7 mouse cellular contexts compared by ENCODE assay signal in genomic region chr4:45513791-45514293, GRCm38 (mm10). TPM values are rescaled to one million over a fixed set of nuclear protein-coding genes. Genes with fewer than 3 reads are reported as not detected.
A peak's percentile ranks its signal among the peaks of the same experiment; 100 is the strongest.
DNase-seq lines count a peak whose midpoint lies in the region; ATAC-seq and TF ChIP-seq lines count a peak whose summit lies in the region.

No protein-coding gene starts in this region.

- peak overlapping the region; percentile 37 for H3K4me2 ChIP-seq in lung, embryonic 15.5 days

- H3K27me3 ChIP-seq in heart, adult 2 months (ENCODE audit: control insufficient read depth, insufficient read depth, low read length) = no peaks in the 10 kb centered on the region
- no peaks in the 10 kb centered on the region for H3K27me3 ChIP-seq in lung, embryonic 15.5 days

- no peak for TF ChIP-seq CTCF in heart, adult 2 months (IDR thresholded peaks at IDR 0.05)

- peak overlapping the region; percentile 17 for H3K4me3 ChIP-seq in heart, adult 2 months
- H3K4me3 ChIP-seq in lung, embryonic 15.5 days = no peak overlapping the region

- ATAC-seq in lung, embryonic 15.5 days (ENCODE audit: borderline replicate concordance, extremely low read depth, low FRiP score, low TSS enrichment) = peak; percentile 80
- ATAC-seq in neutrophil, adult 5-6 weeks (ENCODE audit: extremely low read depth, insufficient number of reproducible peaks, low FRiP score, poor library complexity, severe bottlenecking) = peak; percentile 37; the same call in 1 of the 2 replicates

- no peaks in the 10 kb centered on the region for H3K9me3 ChIP-seq in lung, embryonic 15.5 days

- intact Hi-C loops in heart, adult 2 months (cut with DNase I) = no loop called here

- TF ChIP-seq EP300 in heart, adult 2 months (IDR thresholded peaks at IDR 0.05; ENCODE audit: insufficient read depth, low read depth, low read length) = peak; percentile 65

- peak overlapping the region; percentile 65 for H3K27ac ChIP-seq in heart, adult 2 months
- H3K27ac ChIP-seq in lung, embryonic 15.5 days = peak overlapping the region; percentile 77

- H3K79me2 ChIP-seq in heart, adult 2 months (replicated peaks; ENCODE audit: control insufficient read depth, insufficient read depth, low read length) = peaks cover 2% of the 10 kb centered on the region; the same call in 1 of the 2 replicates

- no peak overlapping the region for H3K9ac ChIP-seq in heart, adult 2 months (ENCODE audit: low read depth, low read length)
- H3K9ac ChIP-seq in lung, embryonic 15.5 days = no peak overlapping the region

- WGBS in heart, adult 2 months = 3% methylated on average over 10 of the region's 10 CpGs
- WGBS in lung, embryonic 15.5 days = 0% methylated on average over 10 of the region's 10 CpGs

- DNase-seq in MEL-GATA-1-ER (ENCODE audit: extremely low read depth, low read depth) = peak; percentile 59
- peak; percentile 69 to 81 for DNase-seq in adrenal gland, postnatal 36 days
- DNase-seq in heart, adult 2 months = peak; percentile 70 to 76
- DNase-seq in kidney, adult 18-20 months = peak; percentile 73
- DNase-seq in right cerebral cortex, postnatal 4 days = no peak

- peaks cover 29% of the 10 kb centered on the region for H3K4me1 ChIP-seq in heart, adult 2 months (ENCODE audit: control insufficient read depth, insufficient read depth, low read length)
- peaks cover 66% of the 10 kb centered on the region for H3K4me1 ChIP-seq in lung, embryonic 15.5 days

- H3K36me3 ChIP-seq in heart, adult 2 months (ENCODE audit: control insufficient read depth, insufficient read depth, low read length) = no peaks in the 10 kb centered on the region; the same call in none of the 2 replicates
- no peaks in the 10 kb centered on the region for H3K36me3 ChIP-seq in lung, embryonic 15.5 days

- no peak for TF ChIP-seq POLR2A in heart, adult 2 months (IDR thresholded peaks at IDR 0.05; ENCODE audit: insufficient read depth, low read depth, low read length)

RNA-seq across cellular contexts. Expression of gene Shb, which starts 18.4 kb away (rescaled TPM):
- total RNA-seq in adrenal gland, postnatal 36 days (2021) = 100 to 1,000 TPM in 1 of 2 experiments, 10 to 100 TPM in 1; 51.4 to 110 TPM
- 10 to 100 TPM; 27.2 to 43.0 TPM for total RNA-seq in heart, adult 2 months (2021)
- polyA plus RNA-seq in heart, adult 2 months (2012; rRNA removed) = 19.2 and 19.4 TPM in 2 replicates
- polyA plus RNA-seq in lung, embryonic 15.5 days (2015; fragmentation: Nextera tagmentation; extraction: Ambion mirVana) = 11.4 and 13.5 TPM in 2 replicates
- 1.4 and 2.1 TPM in 2 replicates for total RNA-seq in neutrophil, adult 5-6 weeks (2017)
